Mouse (Mus musculus) ES-E14 (cell line): ENCODE results near the gene Mctp2.

ENCODE experiments used
- HCFC1 ChIP-seq: IDR thresholded peaks from 2 replicates; pipeline ENCODE4 v1.6.1; 2012; ENCODE audit warnings: low read length, inconsistent platforms, borderline replicate concordance; ENCODE audit not compliant: insufficient read depth
- MAFK ChIP-seq: IDR thresholded peaks from 2 replicates; pipeline ENCODE4 v1.6.1; 2014; ENCODE audit warnings: mild to moderate bottlenecking, low read depth, low read length, inconsistent platforms; ENCODE audit not compliant: insufficient read depth
- ZNF384 ChIP-seq: IDR thresholded peaks from 2 replicates; pipeline ENCODE4 v1.6.1; 2012; ENCODE audit warnings: low read depth, low read length, inconsistent platforms

DNA sequence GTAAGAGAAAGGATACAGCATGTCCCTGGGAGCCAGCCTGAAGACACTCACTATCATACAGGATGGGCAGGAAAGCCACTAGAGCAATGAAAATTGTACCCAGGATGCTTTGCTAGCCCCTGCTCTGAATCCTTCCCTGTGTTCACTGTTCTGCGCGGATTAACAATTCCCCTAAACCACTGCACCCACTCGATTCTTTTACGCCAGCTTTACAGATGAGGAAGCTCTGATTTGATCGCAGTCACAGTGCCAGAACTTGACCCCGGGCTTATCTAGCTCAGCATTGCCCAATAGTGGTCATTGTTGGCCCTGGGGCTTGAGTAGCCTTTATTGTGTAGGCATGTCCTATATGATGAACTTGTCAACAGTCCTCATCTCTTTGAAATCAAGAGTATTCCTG is 34.9 kb downstream of the Mctp2 start:
- no peak for TF ChIP-seq MAFK
- TF ChIP-seq ZNF384, result no peak
- TF ChIP-seq HCFC1, result no peak
